11 mouse cellular contexts compared by ENCODE assay signal in the genomic region with DNA sequence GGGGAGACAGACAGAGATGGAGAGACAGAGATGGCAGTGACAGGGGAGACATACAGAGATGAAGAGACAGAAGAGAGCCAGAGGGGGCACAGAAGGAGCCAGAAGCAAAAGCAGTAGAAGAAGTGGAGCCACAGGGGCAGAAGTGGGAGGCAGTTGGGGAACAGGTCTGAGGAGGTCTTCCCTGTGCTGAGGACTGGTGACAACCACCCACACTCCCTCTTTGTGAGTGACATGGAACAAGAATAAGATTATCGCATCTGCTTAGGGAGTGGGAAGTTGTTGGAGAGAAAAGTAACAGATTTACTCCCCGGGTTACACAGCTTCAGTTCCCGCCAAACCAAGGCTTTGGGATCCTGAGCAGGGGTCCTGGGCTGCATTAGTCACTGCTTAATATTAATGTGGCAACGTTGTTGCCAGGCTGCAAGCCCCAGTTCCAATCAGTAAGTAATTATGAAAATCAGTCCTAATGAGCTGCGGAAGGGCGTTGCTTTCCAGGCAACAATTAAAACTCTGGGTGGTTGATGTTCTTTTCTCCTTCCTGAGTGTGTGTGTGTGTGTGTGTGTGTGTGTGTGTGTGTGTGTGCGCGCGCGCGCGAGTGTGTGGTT. TPM values are rescaled to one million over a fixed set of nuclear protein-coding genes. Genes with fewer than 3 reads are reported as not detected.
DNase-seq lines count a peak whose midpoint lies in the region; ATAC-seq and TF ChIP-seq lines count a peak whose summit lies in the region.
"Had no signal": no experiment of that assay in that cellular context is flagged by ENCODE, and none has a peak within 500 bp of the region (broad histone marks: within the 10 kb centered on the region; RNA-seq: fewer than 3 reads in every experiment).

No protein-coding gene starts in this region.

- H3K36me3 ChIP-seq in hindbrain, embryonic 11.5 days (ENCODE audit: control insufficient read depth, insufficient read depth, low read length) = no peaks in the 10 kb centered on the region
- H3K36me3 ChIP-seq in hindbrain, postnatal 0 days (ENCODE audit: insufficient read depth, low read length) = no peaks in the 10 kb centered on the region
- H3K36me3 ChIP-seq in forebrain, embryonic 15.5 days = no peaks in the 10 kb centered on the region
- H3K36me3 ChIP-seq in midbrain, embryonic 12.5 days = no peaks in the 10 kb centered on the region
- no peaks in the 10 kb centered on the region for H3K36me3 ChIP-seq in heart, embryonic 10.5 days

- H3K9ac ChIP-seq in hindbrain, embryonic 11.5 days (ENCODE audit: low read depth, low read length) = no peak overlapping the region
- H3K9ac ChIP-seq in hindbrain, postnatal 0 days (replicated peaks; ENCODE audit: low read length) = no peak overlapping the region
- H3K9ac ChIP-seq in forebrain, embryonic 15.5 days (replicated peaks) = no peak overlapping the region
- H3K9ac ChIP-seq in midbrain, embryonic 12.5 days (replicated peaks) = no peak overlapping the region

- no peak overlapping the region for H3K4me3 ChIP-seq in hindbrain, embryonic 11.5 days (ENCODE audit: low read depth, low read length)
- no peak overlapping the region for H3K4me3 ChIP-seq in hindbrain, postnatal 0 days (ENCODE audit: low read length)
- no peak overlapping the region for H3K4me3 ChIP-seq in forebrain, embryonic 15.5 days
- no peak overlapping the region for H3K4me3 ChIP-seq in midbrain, embryonic 12.5 days
- no peak overlapping the region for H3K4me3 ChIP-seq in left cerebral cortex, adult 2 months
- H3K4me3 ChIP-seq in heart, embryonic 10.5 days = no peak overlapping the region

- intact Hi-C loops in left cerebral cortex, adult 2 months (cut with DNase I) = no loop called here

- H3K4me1 ChIP-seq in hindbrain, embryonic 11.5 days (replicated peaks; ENCODE audit: control insufficient read depth, insufficient read depth, low read length) = no peaks in the 10 kb centered on the region
- no peaks in the 10 kb centered on the region for H3K4me1 ChIP-seq in hindbrain, postnatal 0 days (ENCODE audit: insufficient read depth, low read length)
- peaks cover 25% of the 10 kb centered on the region for H3K4me1 ChIP-seq in forebrain, embryonic 15.5 days
- H3K4me1 ChIP-seq in midbrain, embryonic 12.5 days = peaks cover 8% of the 10 kb centered on the region; the same call in 1 of the 2 replicates
- H3K4me1 ChIP-seq in heart, embryonic 10.5 days = peaks cover 11% of the 10 kb centered on the region

- peak; percentile 17 for DNase-seq in hindbrain, embryonic 11.5 days (ENCODE audit: low spot score)
- DNase-seq in hindbrain, postnatal 0 days (ENCODE audit: low spot score) = no peak
- peak; percentile 20 for DNase-seq in CD4-positive helper T cell, adult 2 months (ENCODE audit: low read depth, low spot score)
- DNase-seq in embryo, embryonic 10.5 days (ENCODE audit: low spot score) = no peak
- DNase-seq in left cerebral cortex, adult 2 months (ENCODE audit: extremely low spot score in 1 of 2, low spot score in 2 of 2) = no peak
- no peak for DNase-seq in heart, embryonic 10.5 days (ENCODE audit: low spot score)
- DNase-seq: liver; lung, postnatal 4 days had no signal

- H3K27me3 ChIP-seq in hindbrain, embryonic 11.5 days (ENCODE audit: control insufficient read depth, insufficient read depth, low read length) = no peaks in the 10 kb centered on the region
- H3K27me3 ChIP-seq in hindbrain, postnatal 0 days (ENCODE audit: insufficient read depth, low read length) = no peaks in the 10 kb centered on the region
- H3K27me3 ChIP-seq in forebrain, embryonic 15.5 days = no peaks in the 10 kb centered on the region
- no peaks in the 10 kb centered on the region for H3K27me3 ChIP-seq in midbrain, embryonic 12.5 days
- no peaks in the 10 kb centered on the region for H3K27me3 ChIP-seq in heart, embryonic 10.5 days (ENCODE audit: insufficient read depth, poor library complexity, severe bottlenecking)

- TF ChIP-seq CTCF in hindbrain, postnatal 0 days (IDR thresholded peaks at IDR 0.05; ENCODE audit: low read depth) = no peak
- no peak for TF ChIP-seq CTCF in left cerebral cortex, adult 2 months (IDR thresholded peaks at IDR 0.05)

- no peaks in the 10 kb centered on the region for H3K9me3 ChIP-seq in hindbrain, embryonic 11.5 days (ENCODE audit: control insufficient read depth, low read length)
- no peaks in the 10 kb centered on the region for H3K9me3 ChIP-seq in hindbrain, postnatal 0 days (ENCODE audit: low read length)
- H3K9me3 ChIP-seq in forebrain, embryonic 15.5 days = no peaks in the 10 kb centered on the region
- no peaks in the 10 kb centered on the region for H3K9me3 ChIP-seq in midbrain, embryonic 12.5 days
- no peaks in the 10 kb centered on the region for H3K9me3 ChIP-seq in heart, embryonic 10.5 days

- WGBS in hindbrain, embryonic 11.5 days = 66% methylated on average over 12 of the region's 12 CpGs
- 30% methylated on average over 12 of the region's 12 CpGs for WGBS in hindbrain, postnatal 0 days
- WGBS in forebrain, embryonic 15.5 days = 20% methylated on average over 12 of the region's 12 CpGs
- 67% methylated on average over 12 of the region's 12 CpGs for WGBS in midbrain, embryonic 12.5 days
- 55% methylated on average over 12 of the region's 12 CpGs for WGBS in heart, embryonic 10.5 days

- peak; percentile 45; the same call in 1 of the 2 replicates for ATAC-seq in hindbrain, embryonic 11.5 days (ENCODE audit: low FRiP score)
- ATAC-seq in hindbrain, postnatal 0 days = no peak
- ATAC-seq in forebrain, embryonic 15.5 days (replicated peaks) = peak; percentile 86
- ATAC-seq in midbrain, embryonic 12.5 days (ENCODE audit: low FRiP score, low read depth) = 0 out of 2 replicates have a peak, but pooled peaks have one; percentile 38

- no peak overlapping the region for H3K27ac ChIP-seq in hindbrain, embryonic 11.5 days (ENCODE audit: low read depth, low read length)
- H3K27ac ChIP-seq in hindbrain, postnatal 0 days = no peak overlapping the region
- H3K27ac ChIP-seq in forebrain, embryonic 15.5 days (replicated peaks) = 0 out of 2 replicates have a peak overlapping the region, but pooled peaks have one; percentile 15
- no peak overlapping the region for H3K27ac ChIP-seq in midbrain, embryonic 12.5 days (replicated peaks)
- no peak overlapping the region for H3K27ac ChIP-seq in left cerebral cortex, adult 2 months
- H3K27ac ChIP-seq in heart, embryonic 10.5 days = no peak overlapping the region

- H3K4me2 ChIP-seq in hindbrain, embryonic 11.5 days (replicated peaks; ENCODE audit: low read depth, low read length) = no peak overlapping the region
- no peak overlapping the region for H3K4me2 ChIP-seq in hindbrain, postnatal 0 days (ENCODE audit: low read depth, low read length)
- H3K4me2 ChIP-seq in forebrain, embryonic 15.5 days (replicated peaks) = peak overlapping the region; percentile 10; the same call in 1 of the 2 replicates
- no peak overlapping the region for H3K4me2 ChIP-seq in midbrain, embryonic 12.5 days (replicated peaks)
- H3K4me2 ChIP-seq: heart, embryonic 11.5 days had no signal

RNA-seq across cellular contexts. Expression of a gene that starts 50.1 kb away (rescaled TPM):
- 1.5 and 2.1 TPM in 2 replicates for polyA plus RNA-seq in hindbrain, embryonic 11.5 days (2014; fragmentation: Nextera tagmentation; extraction: Ambion mirVana)
- 13.9 and 16.2 TPM in 2 replicates for total RNA-seq in hindbrain, postnatal 0 days (2014; rRNA removed)
- 17.4 and 21.8 TPM in 2 replicates for polyA plus RNA-seq in hindbrain, postnatal 0 days (2015; fragmentation: Nextera tagmentation; extraction: Ambion mirVana)
- polyA plus RNA-seq in forebrain, embryonic 15.5 days (2015; fragmentation: Nextera tagmentation; extraction: Ambion mirVana) = 10.7 and 11.3 TPM in 2 replicates
- polyA plus RNA-seq in midbrain, embryonic 12.5 days (2016; fragmentation: Nextera tagmentation; extraction: Ambion mirVana) = 0.42 and 0.89 TPM in 2 replicates
- total RNA-seq in left cerebral cortex, adult 2 months (2021) = 1 to 10 TPM; 6.3 to 7.4 TPM
- polyA plus RNA-seq in heart, embryonic 10.5 days (2016; fragmentation: Nextera tagmentation; extraction: Ambion mirVana) = 2.0 TPM in 2 replicates

Comparison
In these comparisons a context has a peak if more than half of its experiments do, and no peak if none do; other contexts are left out.
1. DNase-seq: peak in hindbrain, embryonic 11.5 days (single experiment) and CD4-positive helper T cell, adult 2 months (single experiment); none in hindbrain, postnatal 0 days (single experiment), embryo, embryonic 10.5 days (single experiment), left cerebral cortex, adult 2 months (0 of 2) and heart, embryonic 10.5 days (single experiment).